Mouse (Mus musculus): ENCODE results near the gene Mre11a.
"Not testable (repeated sequence)": the region's sequence is repeated elsewhere in the genome, so short reads cannot be mapped to it uniquely, and the experiment has no call there.

The Mre11a gene

GRCm38 (mm10) chr9:14868326-14868725 is 83.9 kb downstream of the Mre11a start:
- DNase-seq (ENCODE audit: low read depth, low spot score), result no peak

DNA sequence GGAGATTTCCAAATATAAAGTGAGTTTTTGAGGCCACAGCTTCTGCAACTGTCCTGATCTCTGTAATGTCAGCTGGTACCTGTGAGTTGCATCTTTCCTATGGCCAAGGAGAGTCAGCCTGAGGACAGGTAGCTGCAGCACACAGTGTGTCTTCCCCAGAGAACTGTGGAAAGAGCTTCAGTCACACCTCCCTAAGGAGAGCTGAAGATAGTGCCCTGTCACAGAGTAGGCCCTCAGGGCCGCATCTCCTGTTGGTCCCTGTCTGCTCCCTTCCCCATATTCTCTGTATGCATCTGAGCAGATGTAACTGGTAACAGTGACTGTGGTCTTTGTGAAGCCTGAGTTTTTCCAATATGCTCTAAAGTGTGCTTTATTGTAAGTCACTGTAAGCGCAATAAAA is 85.9 kb downstream of the Mre11a start:
- DNase-seq (ENCODE audit: low read depth, low spot score), result no peak

GRCm38 (mm10) chr9:14870802-14871201 is 86.3 kb downstream of the Mre11a start:
- DNase-seq (ENCODE audit: low read depth, low spot score), result peak; percentile 26

- DNase-seq (ENCODE audit: low read depth, low spot score), result no peak
These were observed 87.1 kb downstream of the Mre11a start for GRCm38 (mm10) chr9:14871536-14871935.

- DNase-seq (ENCODE audit: low read depth, low spot score), result no peak
These were observed 87.9 kb downstream of the Mre11a start for GRCm38 (mm10) chr9:14872181-14872930.

DNA sequence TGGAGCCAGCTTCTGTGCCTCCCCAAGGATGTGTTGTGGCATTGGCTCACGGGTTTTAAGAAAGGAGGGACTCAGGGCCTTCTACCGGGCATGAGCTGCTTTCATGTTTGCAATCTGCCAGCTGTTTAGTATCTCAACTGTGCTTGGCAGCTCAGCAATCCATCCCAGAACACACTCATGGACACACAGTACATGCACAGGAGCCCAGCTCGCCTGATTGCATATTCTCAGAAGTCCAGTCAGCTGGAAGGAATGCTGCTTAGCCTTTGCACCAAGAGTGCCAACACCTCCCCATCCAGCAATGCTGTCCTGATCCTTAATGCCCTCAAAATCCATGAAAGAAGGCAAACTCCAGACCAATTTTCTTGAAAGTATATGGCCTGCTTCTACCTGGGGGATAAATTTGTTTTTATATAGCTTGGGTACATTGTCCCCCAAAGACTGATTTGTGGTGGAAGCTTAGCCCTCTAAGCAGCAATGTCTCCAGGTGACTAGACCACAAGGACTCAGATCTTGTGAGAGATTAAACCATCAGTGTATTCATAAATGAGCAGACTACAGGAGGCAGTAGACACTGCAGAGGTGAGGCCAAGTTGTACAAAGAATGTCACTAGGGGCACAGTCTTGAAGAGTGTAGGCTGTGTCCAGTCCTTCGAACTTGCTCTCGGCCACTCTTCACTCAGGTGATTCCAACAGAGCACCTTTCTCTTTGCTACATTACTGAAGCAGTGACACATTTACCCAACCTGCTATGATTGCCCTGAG is 91.5 kb downstream of the Mre11a start:
- no peak for DNase-seq (ENCODE audit: low read depth, low spot score)

GRCm38 (mm10) chr9:14876566-14876965 is 92.1 kb downstream of the Mre11a start:
- not testable (repeated sequence) for DNase-seq (ENCODE audit: low read depth, low spot score)

DNA sequence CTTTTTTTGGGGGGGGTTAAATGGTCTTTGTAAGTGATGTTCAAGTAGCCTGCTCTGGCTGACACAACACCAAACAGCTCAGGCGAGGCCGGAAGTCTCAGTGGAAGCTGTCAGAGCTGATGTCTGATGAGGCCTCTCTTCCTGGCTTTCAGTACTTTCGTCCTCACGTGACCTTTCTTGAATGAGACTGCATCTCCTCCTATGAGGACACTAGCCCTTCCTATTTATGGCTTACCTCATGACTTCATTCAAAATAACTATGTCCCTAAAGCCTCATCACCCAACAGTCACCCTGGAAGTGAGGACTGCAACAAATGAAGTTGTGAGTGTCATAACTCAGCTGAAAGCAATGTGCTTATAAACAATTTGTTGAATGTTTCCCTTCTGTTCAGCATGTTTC is 100.2 kb downstream of the Mre11a start:
- no peak for DNase-seq (ENCODE audit: low read depth, low spot score)

DNA sequence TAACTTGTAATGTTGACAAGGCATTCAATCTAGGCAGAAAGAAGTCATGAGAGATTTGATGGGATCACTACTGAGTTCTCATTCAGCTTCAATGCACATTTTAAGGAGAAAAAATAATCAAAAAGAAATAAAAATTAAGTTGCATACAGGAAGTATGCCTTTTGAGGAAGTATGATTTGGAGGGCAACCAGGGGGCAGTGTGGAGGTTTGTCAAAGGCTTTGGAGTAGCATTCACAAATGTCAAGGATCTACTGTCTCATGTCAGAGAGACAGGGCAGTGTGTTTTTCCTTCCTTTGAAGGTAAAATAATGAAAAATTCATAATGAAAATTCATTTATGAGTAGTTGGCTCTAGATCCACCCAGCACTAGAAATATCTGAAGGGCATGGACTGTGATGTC is 100.7 kb downstream of the Mre11a start:
- DNase-seq (ENCODE audit: low read depth, low spot score), result no peak

GRCm38 (mm10) chr9:14885954-14886353 is 101.5 kb downstream of the Mre11a start:
- DNase-seq (ENCODE audit: low read depth, low spot score), result no peak

Measured in brain, adult 2 months (tissue).